Mouse (Mus musculus): ENCODE data around the gene Pim3.

Gene Pim3

GRCm38 (mm10) chr15:88837199-88837932 lies 24.6 kb upstream of the Pim3 start:
- DNase-seq (ENCODE audit: low spot score in 2 of 2): no peak

DNA sequence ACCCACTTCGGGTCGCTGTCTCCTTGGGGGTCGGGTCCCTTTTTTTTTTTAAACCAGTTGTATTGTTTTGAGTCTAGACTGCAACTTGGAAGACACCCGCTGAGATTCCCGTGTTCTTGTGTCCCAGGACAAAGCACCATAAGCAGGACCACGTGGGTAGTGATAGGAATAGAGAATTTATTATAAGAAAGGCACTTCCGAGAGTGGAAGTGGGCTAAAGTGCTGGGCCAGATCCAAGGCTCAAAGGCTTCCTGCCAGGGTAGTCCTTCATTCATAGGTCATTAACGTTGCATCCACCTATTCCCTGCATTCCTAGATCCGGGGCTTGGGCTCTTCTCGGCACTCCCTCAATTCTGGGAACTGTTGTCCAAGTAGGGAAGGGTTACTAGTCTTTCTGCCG lies 24.0 kb upstream of the Pim3 start:
- DNase-seq (ENCODE audit: low spot score in 2 of 2): no peak

- DNase-seq (ENCODE audit: low spot score in 2 of 2): peak in 1 of 2 experiments; percentile 69
Measured at GRCm38 (mm10) chr15:88839271-88839670, 22.7 kb upstream of the Pim3 start.

DNA sequence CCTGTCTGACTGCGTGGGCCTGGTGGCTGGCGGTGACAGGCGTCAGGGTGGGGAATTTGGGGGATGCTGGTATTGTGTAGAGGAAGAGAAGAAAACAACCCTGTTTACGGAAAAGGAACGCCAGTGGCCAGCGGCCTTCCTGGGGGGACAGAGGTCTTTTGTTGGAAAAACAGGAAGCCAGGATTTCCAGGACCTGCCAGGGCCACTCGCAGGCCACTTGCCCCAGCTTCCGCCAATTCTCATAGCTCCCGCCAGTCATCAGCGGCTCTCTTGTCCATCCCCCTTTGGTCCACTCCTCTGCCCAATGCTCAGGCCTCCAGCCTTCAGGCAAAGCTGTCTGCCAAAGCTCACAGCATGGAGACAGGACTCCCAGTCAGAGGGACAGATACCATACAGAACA lies 21.9 kb upstream of the Pim3 start:
- peak in 1 of 2 experiments; percentile 34 for DNase-seq (ENCODE audit: low spot score in 2 of 2)

DNA sequence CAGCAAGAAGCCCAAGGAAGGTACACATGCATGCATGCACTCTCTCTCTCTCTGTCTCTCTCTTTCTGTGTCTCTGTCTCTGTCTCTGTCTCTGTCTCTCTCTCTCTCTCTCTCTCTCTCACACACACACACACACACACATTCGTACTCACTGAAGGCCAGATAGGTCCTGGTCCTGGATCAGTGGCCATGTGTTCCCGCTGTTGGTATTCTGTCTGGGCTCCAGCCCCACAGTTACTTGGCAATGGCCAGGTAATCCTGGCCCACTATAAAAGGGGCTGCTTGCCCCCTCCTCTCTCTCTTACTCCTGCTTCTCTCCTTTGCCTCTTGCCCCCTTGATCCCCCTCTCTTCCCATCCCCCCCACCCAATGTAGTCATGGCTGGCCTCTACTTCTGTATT lies 20.8 kb upstream of the Pim3 start:
- no peak for DNase-seq (ENCODE audit: low spot score in 2 of 2)

GRCm38 (mm10) chr15:88841580-88842299 lies 20.2 kb upstream of the Pim3 start:
- DNase-seq (ENCODE audit: low spot score in 2 of 2): peak in 1 of 2 experiments; percentile 88

DNA sequence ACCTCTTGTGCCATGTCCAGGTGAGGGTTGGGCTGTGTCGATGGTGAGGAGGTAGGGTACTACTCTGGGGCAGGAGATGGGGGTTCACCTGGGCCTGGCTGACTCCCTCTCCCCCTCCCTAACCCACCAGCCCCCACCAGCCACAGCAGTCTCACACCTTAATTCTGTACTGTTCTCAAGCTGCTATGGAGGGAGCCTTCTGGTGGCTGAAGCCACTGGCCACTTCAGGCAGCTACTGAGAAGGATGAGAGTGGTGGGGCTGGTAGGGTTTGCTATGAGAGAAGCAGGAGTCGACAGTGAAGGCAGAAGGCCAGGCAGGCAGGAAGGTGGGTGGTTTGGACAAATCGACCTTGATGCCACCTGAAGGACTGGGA lies 19.7 kb upstream of the Pim3 start:
- no peak for DNase-seq (ENCODE audit: low spot score in 2 of 2)

GRCm38 (mm10) chr15:88843486-88844097 lies 18.4 kb upstream of the Pim3 start:
- peak in 1 of 2 experiments; percentile 39 for DNase-seq (ENCODE audit: low spot score in 2 of 2)

GRCm38 (mm10) chr15:88844966-88845365 lies 17.0 kb upstream of the Pim3 start:
- DNase-seq (ENCODE audit: low spot score in 2 of 2): no peak

DNA sequence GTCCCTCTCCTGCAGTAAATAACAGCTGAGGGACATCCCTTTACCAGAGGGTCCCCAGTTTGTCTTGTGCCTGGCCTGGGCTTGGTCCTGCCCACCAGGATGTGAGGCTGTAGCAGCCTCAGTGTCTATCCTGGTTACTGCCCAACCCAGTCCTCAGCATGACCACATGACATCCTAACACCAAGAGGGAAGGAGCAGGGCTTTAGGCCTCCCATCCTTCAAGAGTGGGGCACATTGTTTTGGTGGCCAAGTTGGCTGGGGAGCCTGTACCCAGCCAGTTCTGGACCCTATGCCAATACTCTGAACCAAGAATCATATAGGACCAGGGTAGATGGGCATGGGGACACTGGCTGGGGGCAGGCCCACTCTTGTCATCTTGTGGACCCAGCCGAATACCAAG lies 13.3 kb upstream of the Pim3 start:
- no peak for DNase-seq (ENCODE audit: low spot score in 2 of 2)

- no peak for DNase-seq (ENCODE audit: low spot score in 2 of 2)
Measured at GRCm38 (mm10) chr15:88849621-88850020, 12.4 kb upstream of the Pim3 start.

GRCm38 (mm10) chr15:88850146-88850826 lies 11.7 kb upstream of the Pim3 start:
- DNase-seq (ENCODE audit: low spot score in 2 of 2): peak in 1 of 2 experiments; percentile 60

DNA sequence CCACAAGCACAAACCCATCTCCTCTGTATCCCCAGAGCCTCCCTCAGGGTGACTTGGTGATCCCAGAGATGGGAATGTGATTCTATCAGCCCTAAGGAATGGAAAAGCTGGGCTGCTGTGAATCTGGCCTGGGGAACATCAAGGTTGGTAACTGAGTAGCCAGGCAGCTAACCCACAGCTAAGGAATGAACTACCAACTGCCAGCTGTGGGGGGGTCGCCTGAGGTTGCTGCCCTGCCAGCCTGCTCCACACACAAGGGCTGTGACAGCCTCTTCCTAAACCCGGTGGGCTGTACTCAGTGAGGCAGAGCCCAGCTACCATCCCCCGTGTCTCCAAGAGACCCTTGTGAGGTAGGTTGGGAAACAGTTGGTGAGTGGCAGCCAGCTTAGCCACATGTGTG lies 10.9 kb upstream of the Pim3 start:
- DNase-seq (ENCODE audit: low spot score in 2 of 2): no peak

GRCm38 (mm10) chr15:88851507-88852149 lies 10.4 kb upstream of the Pim3 start:
- DNase-seq (ENCODE audit: low spot score in 2 of 2): no peak

DNA sequence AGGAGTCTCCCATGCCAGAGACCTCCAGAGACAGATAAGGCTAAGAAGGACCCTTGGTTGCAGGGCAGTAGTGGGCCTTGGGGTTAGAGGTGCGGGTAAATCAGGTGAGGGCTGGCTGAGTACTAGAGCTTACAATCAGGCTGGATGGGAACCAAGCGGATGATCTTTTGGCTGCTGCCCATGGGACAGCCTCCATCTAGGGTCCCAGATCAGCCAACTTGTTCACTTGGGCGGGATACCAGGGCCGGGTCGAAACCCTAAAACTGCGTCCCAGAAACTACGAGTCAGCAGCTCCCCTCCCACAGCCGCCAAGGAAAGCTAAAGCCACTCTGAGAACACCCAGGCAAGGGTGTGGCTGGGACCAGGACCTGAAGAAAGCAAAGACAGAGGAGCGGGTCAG lies 8.9 kb upstream of the Pim3 start:
- DNase-seq (ENCODE audit: low spot score in 2 of 2): no peak

- no peak for DNase-seq (ENCODE audit: low spot score in 2 of 2)
Measured at GRCm38 (mm10) chr15:88854119-88854968, 7.6 kb upstream of the Pim3 start.

DNA sequence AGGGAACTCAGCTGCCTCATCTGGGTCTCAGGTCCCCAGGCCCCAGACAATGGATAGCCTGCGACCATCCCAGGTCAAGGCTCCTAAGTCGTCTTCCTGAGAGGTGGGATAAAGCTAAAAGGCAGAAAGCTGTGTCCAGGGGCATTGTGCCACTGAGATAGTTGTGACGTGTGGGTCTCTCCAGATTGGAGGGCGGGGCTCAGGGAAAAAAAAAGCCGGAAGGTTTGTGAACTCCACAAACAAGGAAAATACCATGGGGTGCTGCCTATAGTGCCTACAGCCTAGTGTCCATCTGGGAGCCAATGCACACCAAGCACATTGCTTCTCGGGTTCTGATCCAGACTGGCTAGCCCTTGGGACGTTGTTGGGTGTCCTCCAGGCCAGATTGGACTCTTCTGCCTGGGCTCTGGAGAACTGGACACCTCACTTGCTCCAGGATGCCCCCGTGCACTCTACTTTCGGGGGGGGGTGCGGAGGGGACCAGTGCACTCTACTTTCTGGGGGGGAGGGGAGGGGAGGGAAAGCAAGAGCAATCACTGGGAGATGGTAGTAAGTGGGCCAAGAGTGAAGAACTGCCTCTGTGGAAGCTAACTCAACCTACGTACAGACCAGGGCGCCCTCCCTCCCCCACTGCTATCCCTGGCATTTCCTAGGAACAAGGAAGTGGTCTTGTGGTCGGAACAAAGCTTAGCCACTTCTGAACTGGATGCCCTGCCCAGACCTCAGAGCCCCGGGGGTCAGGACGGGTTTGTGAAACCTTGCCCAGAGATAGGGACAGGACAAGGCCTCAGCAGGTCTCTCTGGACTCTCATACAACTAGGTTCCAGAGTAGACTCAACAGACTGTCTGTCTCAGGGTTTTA lies 6.8 kb upstream of the Pim3 start:
- no peak for DNase-seq (ENCODE audit: low spot score in 2 of 2)

DNA sequence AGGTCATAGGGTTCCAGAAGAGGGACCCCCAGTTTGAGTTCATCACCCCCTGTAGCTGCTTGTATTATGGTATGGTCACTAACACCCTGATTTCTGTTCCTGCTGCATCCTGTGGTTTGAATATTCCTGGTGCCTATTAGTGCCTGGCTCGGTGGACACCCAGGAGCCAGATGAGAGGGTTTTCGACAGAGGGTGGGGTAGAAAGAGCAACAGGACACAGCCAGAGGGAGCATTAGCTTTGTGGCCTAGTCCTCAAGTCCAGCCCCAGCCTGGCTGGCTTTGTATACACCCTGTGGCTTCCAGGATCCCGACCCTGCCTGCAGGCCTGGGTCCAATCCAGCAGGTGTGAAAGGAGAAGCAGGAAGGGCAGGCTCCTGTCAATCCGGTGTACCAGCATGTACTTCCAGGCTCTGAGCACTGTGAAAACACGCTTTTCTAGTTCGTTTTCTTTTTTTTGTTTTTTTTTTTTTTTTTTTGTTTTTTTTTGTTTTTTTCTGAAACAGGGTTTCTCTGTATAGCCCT lies 6.0 kb upstream of the Pim3 start:
- no peak for DNase-seq (ENCODE audit: low spot score in 2 of 2)

DNA sequence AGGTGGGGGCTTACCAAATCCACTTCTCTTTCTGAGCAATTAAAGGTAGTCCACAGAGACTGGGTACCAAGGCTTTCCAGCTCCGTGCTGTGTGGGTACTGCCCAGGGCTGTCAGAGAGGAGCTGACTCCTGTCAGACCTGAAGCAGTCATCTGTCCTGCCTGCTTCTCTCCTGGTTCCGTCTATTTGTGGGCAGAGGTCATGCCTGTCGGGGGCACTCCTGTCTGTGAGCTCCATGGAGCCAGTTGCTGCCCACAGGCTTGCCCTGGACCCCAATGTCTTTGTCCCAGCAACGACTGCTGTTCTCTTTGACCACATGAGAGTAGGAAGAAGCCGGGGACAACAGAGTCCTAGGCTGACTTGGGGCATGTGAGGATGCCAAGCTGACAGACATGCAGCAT lies 5.4 kb upstream of the Pim3 start:
- DNase-seq (ENCODE audit: low spot score in 2 of 2): no peak

DNA sequence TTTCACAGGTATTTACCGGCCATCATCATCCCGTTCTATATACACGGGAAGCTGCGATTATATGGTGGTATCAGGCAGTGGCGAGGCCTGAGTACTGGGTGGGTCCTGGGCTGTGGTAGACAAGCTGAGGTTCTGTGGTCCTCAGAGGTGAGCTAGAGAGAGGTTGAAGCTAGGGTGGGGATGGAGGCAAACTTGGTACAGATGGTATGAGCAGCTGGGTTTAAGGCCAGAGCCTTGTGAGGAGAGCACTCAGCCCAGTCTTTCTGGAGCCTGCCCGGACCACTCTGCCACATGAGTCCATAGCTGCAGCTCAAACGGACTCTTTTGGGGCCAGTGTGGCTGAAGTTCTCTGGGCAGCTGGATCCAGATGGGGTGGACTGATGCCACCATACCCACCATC lies 4.6 kb upstream of the Pim3 start:
- DNase-seq (ENCODE audit: low spot score in 2 of 2): no peak
